Mouse (Mus musculus): ENCODE measurements at regions not wholly inside any gene's neighbourhood (a gene's known extent, or its start where the extent isn't known, plus 50 kb on each side); places are given as distances from the start of the nearest gene placed in this dataset.

- in situ Hi-C loops (cut with MboI; ENCODE audit: low pct_unique_long_range_greater_than_20kb), result no loop called here
- ChIA-PET CTCF (interaction anchor here (0.9 to 3.5 kb wide), 2 partner anchors 8 to 12 kb away, joined by 3 to 13 read pairs; no protein-coding TSS in a partner anchor), POLR2A (interaction anchor here (0.5 kb wide), 1 partner anchor 78 kb away, joined by 3 read pairs; no protein-coding TSS in a partner anchor)
- DNase-seq (ENCODE audit: low read depth, low spot score), result no peak
- TF ChIP-seq CTCF (IDR thresholded peaks at IDR 0.05), result no peak
- no peak for ATAC-seq
- H3K27me3 ChIP-seq, result peaks cover 9% of the 10 kb centered on the region
Measured at GRCm38 (mm10) chr9:77845664-77846290, 71.4 kb upstream of the Elovl5 start.

DNA sequence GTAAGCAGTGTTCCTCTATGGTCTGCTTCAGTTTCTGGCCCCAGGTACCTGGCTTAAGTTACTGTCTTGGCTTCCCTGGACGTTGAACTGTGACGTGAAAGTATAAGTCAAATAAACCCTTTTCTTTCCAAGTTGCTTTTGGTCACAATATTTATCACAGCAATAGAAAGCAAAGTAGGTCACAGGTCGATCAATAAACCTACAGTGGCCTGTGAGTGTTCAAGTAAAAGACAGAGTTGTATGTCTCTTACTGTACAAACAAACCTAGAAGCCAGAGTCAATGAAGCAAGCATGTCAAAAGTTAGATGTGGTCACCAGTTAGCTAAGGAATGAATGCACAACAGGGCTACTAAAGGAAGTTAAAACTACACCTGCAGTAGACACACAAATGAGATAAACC is 68.6 kb upstream of the Elovl5 start:
- ChIA-PET POLR2A (interaction anchor here (0.7 kb wide), 1 partner anchor 161 kb away, joined by 3 read pairs; no protein-coding TSS in a partner anchor), CTCF (interaction anchor here (3.5 kb wide), 1 partner anchor 10 kb away, joined by 13 read pairs; no protein-coding TSS in a partner anchor)
- in situ Hi-C loops (cut with MboI; ENCODE audit: low pct_unique_long_range_greater_than_20kb), result no loop called here
- peaks cover 12% of the 10 kb centered on the region for H3K27me3 ChIP-seq
- DNase-seq (ENCODE audit: low read depth, low spot score), result no peak
- ATAC-seq, result no peak
- no peak for TF ChIP-seq CTCF (IDR thresholded peaks at IDR 0.05)

DNA sequence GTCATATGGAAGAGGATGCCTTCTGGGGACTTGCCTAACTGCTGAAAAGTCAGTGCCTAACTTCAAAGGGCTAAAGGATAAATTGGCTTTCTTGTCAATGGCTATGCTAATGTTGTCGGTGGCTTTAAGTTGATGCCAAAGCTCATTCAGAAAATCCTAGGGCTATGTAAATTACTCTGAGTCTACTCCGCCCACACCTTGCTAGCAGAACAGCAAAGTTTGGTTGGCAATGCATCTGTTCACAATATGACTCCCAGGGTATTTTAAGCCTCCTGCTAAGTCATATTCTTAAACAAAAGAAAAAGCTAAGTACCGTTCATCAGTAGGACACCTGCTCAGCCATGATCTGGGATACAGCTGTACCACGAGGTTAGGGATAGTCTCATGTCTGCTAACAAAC is 67.8 kb upstream of the Elovl5 start:
- in situ Hi-C loops (cut with MboI; ENCODE audit: low pct_unique_long_range_greater_than_20kb), result no loop called here
- peaks cover 9% of the 10 kb centered on the region for H3K27me3 ChIP-seq
- DNase-seq (ENCODE audit: low read depth, low spot score), result no peak
- TF ChIP-seq CTCF (IDR thresholded peaks at IDR 0.05), result no peak
- no peak for ATAC-seq
- ChIA-PET POLR2A (no interaction called here), CTCF (no interaction called here)

- DNase-seq (ENCODE audit: low read depth, low spot score) (no peak), ATAC-seq (no peak)
- peaks cover 9% of the 10 kb centered on the region for H3K27me3 ChIP-seq
- CTCF ChIA-PET, result interaction anchor here (1.6 kb wide), 1 partner anchor 32 kb away, joined by 3 read pairs; no protein-coding TSS in a partner anchor
- POLR2A ChIA-PET, result no interaction called here
- in situ Hi-C loops (cut with MboI; ENCODE audit: low pct_unique_long_range_greater_than_20kb), result no loop called here
- no peak for TF ChIP-seq CTCF (IDR thresholded peaks at IDR 0.05)
Measured at GRCm38 (mm10) chr9:77851336-77851735, 65.8 kb upstream of the Elovl5 start.

GRCm38 (mm10) chr9:77857091-77858058 is 59.8 kb upstream of the Elovl5 start:
- TF ChIP-seq CTCF (IDR thresholded peaks at IDR 0.05), result no peak
- POLR2A ChIA-PET, result interaction anchor here (0.8 kb wide), 1 partner anchor 151 kb away, joined by 3 read pairs; no protein-coding TSS in a partner anchor
- in situ Hi-C loops (cut with MboI; ENCODE audit: low pct_unique_long_range_greater_than_20kb), result no loop called here
- no peak for DNase-seq (ENCODE audit: low read depth, low spot score)
- peak; percentile 54 for ATAC-seq
- H3K27me3 ChIP-seq, result no peaks in the 10 kb centered on the region
- CTCF ChIA-PET, result interaction anchor here (3.0 kb wide), 1 partner anchor 10 kb away, joined by 13 read pairs; no protein-coding TSS in a partner anchor

DNA sequence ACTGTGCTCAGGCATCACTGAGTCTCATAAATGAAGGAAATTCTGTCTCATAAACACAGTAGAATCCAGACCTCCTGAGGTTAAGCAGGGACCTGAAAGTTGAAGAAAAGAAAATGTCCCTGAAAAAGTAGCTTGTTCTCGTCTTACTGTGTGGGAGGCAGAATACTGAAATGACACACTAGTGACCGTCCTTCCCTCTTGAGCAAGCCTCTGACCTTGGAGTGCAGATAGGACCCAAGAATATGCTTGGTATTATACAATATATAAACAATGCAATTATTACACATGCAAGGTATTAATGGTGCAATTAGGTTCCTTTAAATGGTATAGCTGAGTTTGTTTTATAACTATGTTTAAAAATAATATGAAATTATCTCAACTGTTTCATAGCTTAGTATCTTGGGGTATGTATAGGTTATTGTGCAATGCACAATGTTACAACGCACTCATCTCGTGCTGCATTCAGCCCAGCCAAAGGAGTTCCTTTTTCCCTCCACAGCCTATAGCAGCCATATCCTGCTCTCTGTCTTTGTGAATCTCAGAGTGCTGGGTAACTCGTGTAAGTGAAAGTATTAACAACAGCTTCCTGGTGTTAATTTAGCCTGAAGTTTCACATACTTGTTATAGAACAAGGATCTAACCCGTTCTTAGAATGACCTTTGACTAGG is 58.9 kb upstream of the Elovl5 start:
- POLR2A ChIA-PET, result interaction anchor here (0.8 kb wide), 1 partner anchor 150 kb away, joined by 3 read pairs; no protein-coding TSS in a partner anchor
- ATAC-seq (no peak), DNase-seq (ENCODE audit: low read depth, low spot score) (no peak)
- no peaks in the 10 kb centered on the region for H3K27me3 ChIP-seq
- CTCF ChIA-PET, result interaction anchor here (3.0 kb wide), 1 partner anchor 11 kb away, joined by 13 read pairs; no protein-coding TSS in a partner anchor
- TF ChIP-seq CTCF (IDR thresholded peaks at IDR 0.05), result no peak
- in situ Hi-C loops (cut with MboI; ENCODE audit: low pct_unique_long_range_greater_than_20kb), result no loop called here
